ENCODE assay signal across 28 mouse cellular contexts in genomic region chr3:79916185-79916584, GRCm38 (mm10).
"Had no signal": no experiment of that assay in that cellular context is flagged by ENCODE, and none has a peak within 500 bp of the region (broad histone marks: within the 10 kb centered on the region; RNA-seq: fewer than 3 reads in every experiment).

No protein-coding gene starts in this region.

- H3K4me1 ChIP-seq: embryonic facial prominence, embryonic 10.5 days; embryonic facial prominence, embryonic 12.5 days; embryonic facial prominence, embryonic 13.5 days; embryonic facial prominence, embryonic 15.5 days; forebrain, embryonic 10.5 days; forebrain, embryonic 12.5 days; forebrain, embryonic 13.5 days had no signal

- H3K9me3 ChIP-seq: embryonic facial prominence, embryonic 10.5 days; embryonic facial prominence, embryonic 12.5 days; embryonic facial prominence, embryonic 13.5 days; embryonic facial prominence, embryonic 15.5 days; forebrain, embryonic 10.5 days; forebrain, embryonic 12.5 days; forebrain, embryonic 13.5 days; heart, embryonic 10.5 days had no signal

- H3K4me2 ChIP-seq: embryonic facial prominence, embryonic 12.5 days; embryonic facial prominence, embryonic 13.5 days; embryonic facial prominence, embryonic 15.5 days; forebrain, embryonic 12.5 days; forebrain, embryonic 13.5 days; heart, embryonic 11.5 days had no signal

- H3K27me3 ChIP-seq: embryonic facial prominence, embryonic 12.5 days; embryonic facial prominence, embryonic 13.5 days; embryonic facial prominence, embryonic 15.5 days; forebrain, embryonic 12.5 days; forebrain, embryonic 13.5 days had no signal

- H3K9ac ChIP-seq: embryonic facial prominence, embryonic 12.5 days; embryonic facial prominence, embryonic 13.5 days; embryonic facial prominence, embryonic 15.5 days; forebrain, embryonic 12.5 days; forebrain, embryonic 13.5 days; forebrain, postnatal 0 days had no signal

- ATAC-seq: forebrain, embryonic 13.5 days; forebrain, embryonic 16.5 days had no signal

- H3K36me3 ChIP-seq: embryonic facial prominence, embryonic 10.5 days; embryonic facial prominence, embryonic 12.5 days; embryonic facial prominence, embryonic 13.5 days; embryonic facial prominence, embryonic 15.5 days; forebrain, embryonic 10.5 days; forebrain, embryonic 12.5 days had no signal

- H3K4me3 ChIP-seq: embryonic facial prominence, embryonic 10.5 days; embryonic facial prominence, embryonic 12.5 days; embryonic facial prominence, embryonic 13.5 days; embryonic facial prominence, embryonic 15.5 days; erythroblast, embryonic 14.5 days; forebrain, embryonic 10.5 days; forebrain, embryonic 12.5 days; forebrain, embryonic 13.5 days; gastrocnemius, adult 2 months; heart, adult 2 months; heart, embryonic 10.5 days had no signal

- H3K27ac ChIP-seq: embryonic facial prominence, embryonic 10.5 days; embryonic facial prominence, embryonic 12.5 days; embryonic facial prominence, embryonic 13.5 days; embryonic facial prominence, embryonic 15.5 days; forebrain, embryonic 10.5 days; forebrain, embryonic 12.5 days; forebrain, embryonic 13.5 days; gastrocnemius, adult 2 months; heart, adult 2 months had no signal

- DNase-seq: cerebellum, adult 8-10 months; cerebellum, adult 9-10 months; cerebellum, adult 9-11 months; cerebellum, postnatal 10 days; cerebellum, postnatal 14 days; cerebellum, postnatal 25 days; cerebellum, postnatal 36 days; embryo, embryonic 11 days; forebrain, postnatal 0 days; gastrocnemius, adult 2 months; gastrocnemius, postnatal 10 days; gastrocnemius, postnatal 14 days; gastrocnemius, postnatal 25 days; gastrocnemius, postnatal 36 days; heart, adult 11 months; heart, adult 18-20 months; heart, adult 2 months had no signal
